Comparison of ENCODE assay signal across 20 mouse cellular contexts in the genomic region with DNA sequence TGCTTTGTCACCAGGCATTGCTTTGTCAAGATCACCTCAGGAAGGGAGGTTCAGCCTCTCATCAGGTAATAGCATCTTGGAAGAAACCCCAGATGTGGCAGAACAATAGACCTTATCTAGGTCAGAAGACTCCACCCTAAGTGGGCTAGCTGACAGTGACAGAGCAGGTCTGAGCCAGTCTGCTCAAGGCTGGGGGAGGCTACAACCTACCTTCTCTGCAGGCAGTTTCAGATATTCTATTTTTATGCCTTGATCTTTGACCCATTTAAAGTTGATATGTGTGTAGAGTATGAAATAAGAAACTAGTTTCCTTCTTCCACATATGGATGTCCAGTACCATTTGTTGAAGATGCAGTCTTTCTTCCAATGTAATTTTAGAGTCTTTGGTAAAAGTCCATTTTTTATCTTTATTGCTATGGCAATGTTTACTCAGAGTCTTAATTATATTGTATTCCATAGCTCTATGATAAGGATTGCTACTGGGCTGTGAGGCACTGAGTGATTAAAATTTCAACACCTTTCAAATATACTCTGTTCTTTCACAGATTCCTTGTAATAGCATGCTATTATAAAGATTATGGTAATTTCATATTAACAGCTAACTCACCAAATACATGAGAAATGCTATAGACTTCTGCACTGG.
"Had no signal": no experiment of that assay in that cellular context is flagged by ENCODE, and none has a peak within 500 bp of the region (broad histone marks: within the 10 kb centered on the region; RNA-seq: fewer than 3 reads in every experiment).

No protein-coding gene starts in this region.

- H3K4me3 ChIP-seq: limb, embryonic 12.5 days; limb, embryonic 15.5 days; midbrain, embryonic 12.5 days; midbrain, embryonic 15.5 days; neural tube, embryonic 12.5 days; neural tube, embryonic 15.5 days had no signal

- H3K27me3 ChIP-seq: limb, embryonic 12.5 days; limb, embryonic 15.5 days; midbrain, embryonic 12.5 days; midbrain, embryonic 15.5 days; neural tube, embryonic 12.5 days; neural tube, embryonic 15.5 days had no signal

- DNase-seq: kidney, adult 9 months; kidney, postnatal 14 days; kidney, postnatal 4 days; left cerebral cortex, postnatal 4 days; liver, postnatal 0 days; lung, embryonic 14.5 days; right cerebral cortex, postnatal 14 days; right cerebral cortex, postnatal 4 days; thymus, adult 18-20 months; thymus, postnatal 36 days had no signal

- ATAC-seq: liver, postnatal 0 days; lung, postnatal 0 days; midbrain, embryonic 15.5 days had no signal

- H3K4me1 ChIP-seq: limb, embryonic 12.5 days; limb, embryonic 15.5 days; midbrain, embryonic 15.5 days; neural tube, embryonic 12.5 days had no signal

- H3K9ac ChIP-seq: limb, embryonic 12.5 days; limb, embryonic 15.5 days; liver, embryonic 14.5 days; liver, postnatal 0 days; lung, embryonic 14.5 days; midbrain, embryonic 12.5 days; midbrain, embryonic 15.5 days; neural tube, embryonic 12.5 days; neural tube, embryonic 15.5 days had no signal

- H3K9me3 ChIP-seq: limb, embryonic 12.5 days; limb, embryonic 15.5 days; midbrain, embryonic 12.5 days; midbrain, embryonic 15.5 days; neural tube, embryonic 15.5 days had no signal

- H3K36me3 ChIP-seq: limb, embryonic 12.5 days; limb, embryonic 15.5 days; midbrain, embryonic 12.5 days; midbrain, embryonic 15.5 days; neural tube, embryonic 12.5 days; neural tube, embryonic 15.5 days had no signal

- H3K27ac ChIP-seq: limb, embryonic 12.5 days; limb, embryonic 15.5 days; liver, embryonic 14.5 days; macrophage; midbrain, embryonic 12.5 days; midbrain, embryonic 15.5 days; neural tube, embryonic 12.5 days; neural tube, embryonic 15.5 days had no signal

- H3K4me2 ChIP-seq: limb, embryonic 12.5 days; limb, embryonic 15.5 days; liver, embryonic 11.5 days; lung, embryonic 14.5 days; midbrain, embryonic 12.5 days; midbrain, embryonic 15.5 days; neural tube, embryonic 12.5 days; neural tube, embryonic 15.5 days had no signal
